Comparison of ENCODE assay signal across 31 mouse cellular contexts in the genomic region with DNA sequence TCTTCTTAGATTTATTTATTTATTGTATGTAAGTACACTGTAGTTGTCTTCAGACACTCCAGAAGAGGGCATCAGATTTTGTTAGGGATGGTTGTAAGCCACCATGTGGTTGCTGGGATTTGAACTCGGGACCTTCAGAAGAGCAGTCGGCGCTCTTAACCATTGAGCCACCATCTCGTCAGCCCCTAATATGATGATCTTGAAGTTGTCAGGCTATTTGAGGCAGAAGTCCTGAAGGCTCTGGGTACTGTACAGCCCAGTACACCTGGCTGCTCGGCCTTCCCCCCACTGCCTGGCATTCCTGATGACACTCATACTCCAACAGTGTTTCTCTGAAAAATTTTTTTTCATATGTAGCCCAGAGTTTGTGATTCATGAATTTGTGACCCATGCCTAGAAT. TPM values are rescaled to one million over a fixed set of nuclear protein-coding genes. Genes with fewer than 3 reads are reported as not detected.
"Had no signal": no experiment of that assay in that cellular context is flagged by ENCODE, and none has a peak within 500 bp of the region (broad histone marks: within the 10 kb centered on the region; RNA-seq: fewer than 3 reads in every experiment).

No protein-coding gene starts in this region.

RNA-seq across cellular contexts. Expression of a gene that starts 8.3 kb away (rescaled TPM):
- total RNA-seq: liver, adult 2 months; megakaryocyte progenitor cell, adult 5-6 weeks; megakaryocyte, adult 5-6 weeks; megakaryocyte-erythroid progenitor cell, adult 5-6 weeks; midbrain, postnatal 0 days; monocyte, adult 5-6 weeks had no signal
- polyA plus RNA-seq: limb, embryonic 10.5 days; limb, embryonic 11.5 days; limb, embryonic 13.5 days; limb, embryonic 15.5 days; liver, adult 2 months; liver, embryonic 11.5 days; liver, embryonic 12.5 days; liver, embryonic 13.5 days; liver, embryonic 14.5 days; liver, embryonic 15.5 days; liver, embryonic 16.5 days; liver, postnatal 0 days; lung, embryonic 14.5 days; lung, embryonic 16.5 days; lung, postnatal 0 days; macrophage had no signal

RNA-seq across cellular contexts. Expression of a gene that starts 27.8 kb away (rescaled TPM):
- total RNA-seq: left cerebral cortex, postnatal 10 days; left cerebral cortex, postnatal 14 days; left cerebral cortex, postnatal 25 days; left cerebral cortex, postnatal 36 days; left cerebral cortex, postnatal 4 days; liver, adult 2 months; midbrain, postnatal 0 days had no signal
- polyA plus RNA-seq: liver, adult 2 months; liver, embryonic 16.5 days; macrophage; midbrain, embryonic 13.5 days; midbrain, embryonic 14.5 days; midbrain, embryonic 15.5 days; midbrain, embryonic 16.5 days; midbrain, postnatal 0 days; myocyte had no signal
